Mouse (Mus musculus): ENCODE data around the gene Zc2hc1c. TPM values are rescaled to one million over a fixed set of nuclear protein-coding genes. Genes with fewer than 3 reads are reported as not detected.

The Zc2hc1c gene
- polyA plus RNA-seq, 1 experiment from 2014 or later: 2.8 TPM

- Histone ChIP-seq H3K9ac (no peak overlapping the region), H3K4me3 (replicated peaks) (no peak overlapping the region), H3K4me1 (peaks cover 8% of the 10 kb centered on the region), H3K27me3 (no peaks in the 10 kb centered on the region), H3K9me3 (replicated peaks) (no peaks in the 10 kb centered on the region), H3K4me2 (no peak overlapping the region), H3K27ac (no peak overlapping the region), H3K36me3 (peaks cover 60% of the 10 kb centered on the region)
- 57% methylated on average over 7 of the region's 7 CpGs for WGBS
- no peak for ATAC-seq (replicated peaks; ENCODE audit: low FRiP score)
Observed at GRCm38 (mm10) chr12:85344252-85344651, 55.9 kb downstream of the Zc2hc1c start.

- H3K9ac ChIP-seq: no peak overlapping the region
- H3K4me3 ChIP-seq (replicated peaks): no peak overlapping the region
- H3K4me1 ChIP-seq: 0 out of 2 replicates have a peak, but pooled peaks cover 3% of the 10 kb centered on the region
- 92% methylated on average over 6 of the region's 6 CpGs for WGBS
- H3K27ac ChIP-seq: no peak overlapping the region
- no peak for ATAC-seq (replicated peaks; ENCODE audit: low FRiP score)
- H3K27me3 ChIP-seq: no peaks in the 10 kb centered on the region
- H3K9me3 ChIP-seq (replicated peaks): no peaks in the 10 kb centered on the region
- H3K4me2 ChIP-seq: no peak overlapping the region
- H3K36me3 ChIP-seq: peaks cover 72% of the 10 kb centered on the region
Observed at GRCm38 (mm10) chr12:85345559-85345958, 57.2 kb downstream of the Zc2hc1c start.

GRCm38 (mm10) chr12:85346374-85346773, 58.0 kb downstream of the Zc2hc1c start:
- no peaks in the 10 kb centered on the region for H3K9me3 ChIP-seq (replicated peaks)
- peak; percentile 64; the same call in 1 of the 2 replicates for ATAC-seq (replicated peaks; ENCODE audit: low FRiP score)
- no peak overlapping the region for H3K4me3 ChIP-seq (replicated peaks)
- H3K4me1 ChIP-seq: 0 out of 2 replicates have a peak, but pooled peaks cover 4% of the 10 kb centered on the region
- WGBS: 52% methylated on average over 3 of the region's 3 CpGs
- peaks cover 76% of the 10 kb centered on the region for H3K36me3 ChIP-seq
- H3K9ac ChIP-seq: no peak overlapping the region
- H3K4me2 ChIP-seq: no peak overlapping the region
- no peaks in the 10 kb centered on the region for H3K27me3 ChIP-seq
- H3K27ac ChIP-seq: no peak overlapping the region

- Histone ChIP-seq H3K9me3 (replicated peaks) (no peaks in the 10 kb centered on the region), H3K36me3 (peaks cover 73% of the 10 kb centered on the region), H3K9ac (no peak overlapping the region), H3K4me3 (replicated peaks) (no peak overlapping the region), H3K27me3 (no peaks in the 10 kb centered on the region), H3K4me1 (0 out of 2 replicates have a peak, but pooled peaks cover 3% of the 10 kb centered on the region), H3K27ac (0 out of 2 replicates have a peak overlapping the region, but pooled peaks have one; percentile 48), H3K4me2 (no peak overlapping the region)
- ATAC-seq (replicated peaks; ENCODE audit: low FRiP score): no peak
- WGBS: 69% methylated on average over 3 of the region's 3 CpGs
Observed at GRCm38 (mm10) chr12:85347196-85347595, 58.8 kb downstream of the Zc2hc1c start.

- Histone ChIP-seq H3K4me1 (0 out of 2 replicates have a peak, but pooled peaks cover 3% of the 10 kb centered on the region), H3K9me3 (replicated peaks) (no peaks in the 10 kb centered on the region), H3K27me3 (no peaks in the 10 kb centered on the region), H3K9ac (no peak overlapping the region), H3K27ac (peak overlapping the region; percentile 37; the same call in 1 of the 2 replicates), H3K36me3 (peaks cover 79% of the 10 kb centered on the region), H3K4me3 (replicated peaks) (no peak overlapping the region), H3K4me2 (no peak overlapping the region)
- WGBS: 78% methylated on average over 6 of the region's 6 CpGs
- no peak for ATAC-seq (replicated peaks; ENCODE audit: low FRiP score)
Observed at GRCm38 (mm10) chr12:85348338-85348737, 59.9 kb downstream of the Zc2hc1c start.

Small RNAs within 50 kb of the gene (microRNA-seq; reads per million reads assigned to microRNA genes)
- not detected for gene Mir6938

Other genes starting within 250 kb of the Zc2hc1c start
- 3.4 and 4.2 TPM in 2 replicates for gene Prox2, start 177.8 kb upstream of the Zc2hc1c start, polyA plus RNA-seq (2015; fragmentation: Nextera tagmentation; extraction: Ambion mirVana)
- gene Dlst, start 177.8 kb upstream of the Zc2hc1c start, polyA plus RNA-seq (2015; fragmentation: Nextera tagmentation; extraction: Ambion mirVana): 120 and 123 TPM in 2 replicates
- 1.0 and 1.4 TPM in 2 replicates for gene Rps6kl1, start 137.3 kb upstream of the Zc2hc1c start, polyA plus RNA-seq (2015; fragmentation: Nextera tagmentation; extraction: Ambion mirVana)
- gene Pgf, start 110.8 kb upstream of the Zc2hc1c start, polyA plus RNA-seq (2015; fragmentation: Nextera tagmentation; extraction: Ambion mirVana): 15.9 and 18.8 TPM in 2 replicates
- 98.7 and 105 TPM in 2 replicates for gene Eif2b2, start 69.1 kb upstream of the Zc2hc1c start, polyA plus RNA-seq (2015; fragmentation: Nextera tagmentation; extraction: Ambion mirVana)
- gene Mlh3, start 18.0 kb upstream of the Zc2hc1c start, polyA plus RNA-seq (2015; fragmentation: Nextera tagmentation; extraction: Ambion mirVana): 8.7 and 9.6 TPM in 2 replicates
- gene Acyp1, start 153 bp upstream of the Zc2hc1c start, polyA plus RNA-seq (2015; fragmentation: Nextera tagmentation; extraction: Ambion mirVana): 59.5 and 65.4 TPM in 2 replicates
- 22.3 and 23.0 TPM in 2 replicates for gene Nek9, start 50.8 kb downstream of the Zc2hc1c start, polyA plus RNA-seq (2015; fragmentation: Nextera tagmentation; extraction: Ambion mirVana)
- gene Tmed10, start 86.3 kb downstream of the Zc2hc1c start, polyA plus RNA-seq (2015; fragmentation: Nextera tagmentation; extraction: Ambion mirVana): 323 and 334 TPM in 2 replicates
- 3.5 and 3.8 TPM in 2 replicates for gene Fos, start 185.3 kb downstream of the Zc2hc1c start, polyA plus RNA-seq (2015; fragmentation: Nextera tagmentation; extraction: Ambion mirVana)